Mouse (Mus musculus): Measurements from ENCODE around the gene Fkrp. TPM values are rescaled to one million over a fixed set of nuclear protein-coding genes. Genes with fewer than 3 reads are reported as not detected.

Fkrp gene
- polyA plus RNA-seq, 1 experiment from 2014 or later: 28.3 TPM

DNA sequence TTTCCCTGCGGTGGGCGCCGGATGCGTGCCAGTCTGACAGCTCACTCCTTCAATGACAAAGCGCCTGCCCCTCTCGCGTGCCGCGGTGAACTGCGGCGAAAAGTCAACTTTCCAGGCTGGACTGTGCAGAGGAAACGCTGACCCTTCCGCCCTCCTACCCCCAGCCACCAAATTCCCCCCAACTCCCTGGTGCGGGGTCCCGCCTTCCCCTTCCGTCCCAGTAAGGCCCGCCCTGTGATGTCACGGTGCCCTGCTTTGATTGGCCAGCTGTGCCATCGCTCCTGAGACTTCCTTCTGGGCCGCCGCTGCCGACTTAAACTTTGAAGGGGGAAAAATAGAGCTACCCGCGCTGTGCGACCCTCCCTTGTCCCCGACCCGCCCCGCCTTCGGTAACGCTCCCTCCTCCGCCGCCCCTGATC lies 26.1 kb upstream of the Fkrp start, which contains the start of gene Prkd2:
Gene Prkd2 (plus strand): TSS at position 258 of the 419 bp plus-strand sequence.
- Histone ChIP-seq H3K4me1 (peaks cover 46% of the 10 kb centered on the region), H3K9me3 (replicated peaks) (no peaks in the 10 kb centered on the region), H3K4me3 (peak within 1 kb of the TSS; percentile 74), H3K36me3 (peaks cover 53% of the 10 kb centered on the region), H3K27me3 (ENCODE audit: low read depth, poor library complexity, severe bottlenecking) (peaks cover 15% of the 10 kb centered on the region; the same call in 1 of the 2 replicates), H3K27ac (replicated peaks) (peak within 1 kb of the TSS; percentile 84)
- peak; percentile 94 for DNase-seq (ENCODE audit: low spot score)
- under 1% methylated on average over 32 of the region's 32 CpGs for WGBS

- H3K4me3 ChIP-seq: peak overlapping the region; percentile 74
- H3K27me3 ChIP-seq (ENCODE audit: low read depth, poor library complexity, severe bottlenecking): peaks cover 15% of the 10 kb centered on the region; the same call in 1 of the 2 replicates
- no peak for DNase-seq (ENCODE audit: low spot score)
- WGBS: 44% methylated on average over 11 of the region's 11 CpGs
- peaks cover 46% of the 10 kb centered on the region for H3K4me1 ChIP-seq
- peaks cover 58% of the 10 kb centered on the region for H3K36me3 ChIP-seq
- peak overlapping the region; percentile 84 for H3K27ac ChIP-seq (replicated peaks)
- H3K9me3 ChIP-seq (replicated peaks): no peaks in the 10 kb centered on the region
Observed at GRCm38 (mm10) chr7:16841561-16842560, 25.3 kb upstream of the Fkrp start.

- Histone ChIP-seq H3K4me3 (no peak overlapping the region), H3K27me3 (ENCODE audit: low read depth, poor library complexity, severe bottlenecking) (peaks cover 15% of the 10 kb centered on the region; the same call in 1 of the 2 replicates), H3K9me3 (replicated peaks) (no peaks in the 10 kb centered on the region), H3K36me3 (peaks cover 61% of the 10 kb centered on the region), H3K27ac (replicated peaks) (no peak overlapping the region), H3K4me1 (peaks cover 46% of the 10 kb centered on the region)
- DNase-seq (ENCODE audit: low spot score): no peak
- WGBS: 83% methylated on average over 4 of the region's 4 CpGs
Observed at GRCm38 (mm10) chr7:16841078-16841477, 24.5 kb upstream of the Fkrp start.

GRCm38 (mm10) chr7:16840109-16840491 lies 23.6 kb upstream of the Fkrp start:
- no peak overlapping the region for H3K4me3 ChIP-seq
- no peaks in the 10 kb centered on the region for H3K9me3 ChIP-seq (replicated peaks)
- no peak overlapping the region for H3K27ac ChIP-seq (replicated peaks)
- peaks cover 8% of the 10 kb centered on the region; the same call in 1 of the 2 replicates for H3K27me3 ChIP-seq (ENCODE audit: low read depth, poor library complexity, severe bottlenecking)
- H3K36me3 ChIP-seq: peaks cover 60% of the 10 kb centered on the region
- H3K4me1 ChIP-seq: peaks cover 38% of the 10 kb centered on the region
- WGBS: 89% methylated on average over 2 of the region's 2 CpGs
- DNase-seq (ENCODE audit: low spot score): no peak

- Histone ChIP-seq H3K4me1 (peaks cover 33% of the 10 kb centered on the region), H3K4me3 (no peak overlapping the region), H3K9me3 (replicated peaks) (no peaks in the 10 kb centered on the region), H3K27ac (replicated peaks) (no peak overlapping the region), H3K27me3 (ENCODE audit: low read depth, poor library complexity, severe bottlenecking) (peaks cover 6% of the 10 kb centered on the region; the same call in 1 of the 2 replicates), H3K36me3 (peaks cover 65% of the 10 kb centered on the region)
- no peak for DNase-seq (ENCODE audit: low spot score)
- WGBS: 93% methylated on average over 12 of the region's 12 CpGs
Observed at GRCm38 (mm10) chr7:16839427-16840108, 23.0 kb upstream of the Fkrp start.

DNA sequence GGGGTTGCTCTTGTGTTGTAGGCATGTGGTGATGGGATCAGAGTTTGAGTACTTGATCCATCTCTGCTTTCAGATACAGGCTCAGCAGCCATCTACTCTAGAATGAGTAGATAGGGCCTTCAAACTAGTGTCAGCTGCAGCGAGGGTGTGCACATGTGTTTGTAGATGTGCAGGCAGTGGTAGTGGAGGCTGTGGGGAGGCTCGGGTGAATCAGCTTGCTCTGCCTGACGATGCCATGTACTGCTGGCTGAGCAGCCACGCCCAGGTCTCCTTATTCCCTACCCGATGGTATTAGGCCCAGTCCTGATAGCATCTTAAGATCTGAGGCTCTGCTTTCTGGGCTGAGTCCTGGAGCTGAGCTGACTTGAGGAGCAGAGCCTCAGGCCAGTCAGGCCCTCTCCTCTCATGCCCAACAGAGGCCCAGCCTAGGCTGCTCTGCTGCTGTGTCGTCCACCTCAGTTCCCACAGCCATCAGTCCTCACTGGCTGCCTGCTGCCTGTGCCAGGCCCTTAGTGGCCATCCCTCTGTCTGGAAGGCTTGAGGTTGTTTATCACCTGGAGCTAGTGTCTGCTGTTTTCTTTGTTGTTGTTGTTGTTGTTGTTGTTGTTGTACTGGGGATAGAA lies 22.4 kb upstream of the Fkrp start:
- 91% methylated on average over 6 of the region's 6 CpGs for WGBS
- Histone ChIP-seq H3K27ac (replicated peaks) (no peak overlapping the region), H3K36me3 (peaks cover 72% of the 10 kb centered on the region)

DNA sequence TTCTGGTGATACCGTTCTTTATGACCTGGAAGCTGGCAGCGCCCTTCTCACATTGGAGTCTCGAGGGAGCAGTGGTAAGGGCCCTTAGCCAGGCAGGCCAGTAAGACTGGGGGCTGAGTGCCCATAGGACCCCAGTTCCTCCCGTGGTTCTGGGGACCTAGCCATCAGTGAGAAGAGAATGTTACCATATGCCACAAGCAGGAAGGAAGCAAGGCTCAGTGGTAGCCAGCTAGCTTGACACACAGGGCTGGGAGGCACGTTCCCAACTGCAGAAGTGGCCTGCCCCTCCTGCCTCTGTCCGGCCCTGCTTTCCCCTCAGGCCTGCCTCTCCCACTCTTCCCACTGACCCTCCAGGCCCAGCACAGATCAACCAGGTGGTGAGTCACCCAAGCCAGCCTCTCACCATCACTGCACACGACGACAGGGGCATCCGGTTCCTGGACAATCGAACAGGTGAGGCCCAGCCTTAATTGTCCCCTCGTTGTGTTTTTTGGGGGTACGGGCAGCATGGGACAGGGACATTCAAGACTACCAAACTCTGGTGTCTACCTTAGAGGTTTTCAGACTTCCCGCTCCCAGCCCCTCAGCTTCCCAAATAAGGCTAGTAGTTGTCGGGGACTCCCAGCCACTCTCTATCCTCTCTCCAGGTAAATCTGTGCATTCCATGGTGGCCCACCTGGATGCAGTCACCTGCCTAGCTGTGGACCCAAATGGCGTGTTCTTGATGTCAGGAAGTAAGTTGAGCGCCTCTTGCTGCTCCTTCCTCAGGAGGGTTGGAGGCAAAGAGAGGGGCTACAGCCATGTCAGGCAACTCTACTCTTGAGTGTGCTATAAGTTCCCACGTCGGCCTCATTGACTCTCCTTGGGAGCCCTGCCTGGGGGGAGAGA lies 21.6 kb upstream of the Fkrp start:
- Histone ChIP-seq H3K4me1 (peaks cover 18% of the 10 kb centered on the region), H3K36me3 (peaks cover 79% of the 10 kb centered on the region), H3K9me3 (replicated peaks) (no peaks in the 10 kb centered on the region), H3K4me3 (no peak overlapping the region), H3K27me3 (ENCODE audit: low read depth, poor library complexity, severe bottlenecking) (no peaks in the 10 kb centered on the region), H3K27ac (replicated peaks) (no peak overlapping the region)
- 93% methylated on average over 18 of the region's 18 CpGs for WGBS
- no peak for DNase-seq (ENCODE audit: low spot score)

More for the DNA sequence above, 22.4 kb upstream of the Fkrp start:
- DNase-seq (ENCODE audit: low spot score): no peak
- H3K9me3 ChIP-seq (replicated peaks): no peaks in the 10 kb centered on the region
- H3K27me3 ChIP-seq (ENCODE audit: low read depth, poor library complexity, severe bottlenecking): 0 out of 2 replicates have a peak, but pooled peaks cover under 1% of the 10 kb centered on the region
- H3K4me3 ChIP-seq: no peak overlapping the region
- H3K4me1 ChIP-seq: peaks cover 26% of the 10 kb centered on the region

DNA sequence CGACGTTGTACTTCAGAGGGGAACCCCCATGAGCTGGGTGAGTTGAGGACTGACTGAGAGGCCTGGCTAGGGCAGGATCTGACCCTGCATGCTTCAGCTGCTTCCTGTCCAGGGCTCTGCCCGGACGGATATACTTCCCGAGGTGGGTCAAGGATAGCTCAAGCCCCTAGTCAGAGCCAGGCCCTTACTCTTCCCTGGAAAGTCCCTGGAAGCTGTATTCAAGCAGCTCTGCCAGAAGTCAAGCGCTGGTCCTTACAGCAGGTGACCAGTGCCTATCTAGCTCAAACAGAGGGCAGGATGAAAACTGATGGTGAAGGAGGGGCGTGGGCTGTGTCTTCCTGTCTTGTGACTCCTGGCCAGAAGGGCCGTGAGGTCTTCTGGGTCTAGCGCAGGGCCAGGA lies 13.9 kb upstream of the Fkrp start:
- Histone ChIP-seq H3K27ac (replicated peaks) (no peak overlapping the region), H3K4me1 (no peaks in the 10 kb centered on the region), H3K36me3 (peaks cover 99% of the 10 kb centered on the region), H3K9me3 (replicated peaks) (no peaks in the 10 kb centered on the region), H3K27me3 (ENCODE audit: low read depth, poor library complexity, severe bottlenecking) (no peaks in the 10 kb centered on the region), H3K4me3 (no peak overlapping the region)
- no peak for DNase-seq (ENCODE audit: low spot score)
- WGBS: 91% methylated on average over 9 of the region's 9 CpGs

- H3K27ac ChIP-seq (replicated peaks): no peak overlapping the region
- H3K4me3 ChIP-seq: no peak overlapping the region
- no peaks in the 10 kb centered on the region for H3K4me1 ChIP-seq
- H3K27me3 ChIP-seq (ENCODE audit: low read depth, poor library complexity, severe bottlenecking): no peaks in the 10 kb centered on the region
- no peak for DNase-seq (ENCODE audit: low spot score)
- no peaks in the 10 kb centered on the region for H3K9me3 ChIP-seq (replicated peaks)
- WGBS: 88% methylated on average over 4 of the region's 4 CpGs
- peaks cover 100% of the 10 kb centered on the region for H3K36me3 ChIP-seq
Observed at GRCm38 (mm10) chr7:16827274-16827673, 10.7 kb upstream of the Fkrp start.

GRCm38 (mm10) chr7:16826571-16826970 lies 10.0 kb upstream of the Fkrp start:
- WGBS: 91% methylated on average over 5 of the region's 5 CpGs
- H3K4me1 ChIP-seq: peaks cover 5% of the 10 kb centered on the region
- no peaks in the 10 kb centered on the region for H3K9me3 ChIP-seq (replicated peaks)
- H3K36me3 ChIP-seq: peaks cover 97% of the 10 kb centered on the region
- no peak overlapping the region for H3K27ac ChIP-seq (replicated peaks)
- no peak for DNase-seq (ENCODE audit: low spot score)
- no peaks in the 10 kb centered on the region for H3K27me3 ChIP-seq (ENCODE audit: low read depth, poor library complexity, severe bottlenecking)
- H3K4me3 ChIP-seq: no peak overlapping the region

DNA sequence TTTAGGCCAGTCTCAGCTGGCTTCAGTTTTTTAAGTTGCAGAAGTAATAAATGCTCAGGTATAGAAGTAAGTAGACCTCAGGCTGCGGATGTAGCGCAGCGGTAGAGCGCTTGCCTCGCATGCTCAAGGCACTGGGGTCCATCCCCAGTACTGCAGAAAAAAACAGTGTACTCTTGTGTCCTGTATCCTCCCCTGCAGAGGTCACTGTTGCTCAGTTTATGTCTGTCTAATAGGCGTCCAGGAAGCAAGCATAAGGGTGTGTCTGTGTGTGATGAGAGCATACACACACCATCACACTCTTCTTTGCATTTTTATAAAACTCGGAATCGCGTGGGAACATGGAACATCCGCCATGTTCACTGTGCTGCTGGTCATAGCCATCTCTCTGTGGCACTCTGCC lies 9.3 kb upstream of the Fkrp start:
- peaks cover 13% of the 10 kb centered on the region for H3K4me1 ChIP-seq
- peaks cover 89% of the 10 kb centered on the region for H3K36me3 ChIP-seq
- 90% methylated on average over 10 of the region's 10 CpGs for WGBS
- no peaks in the 10 kb centered on the region for H3K27me3 ChIP-seq (ENCODE audit: low read depth, poor library complexity, severe bottlenecking)
- H3K4me3 ChIP-seq: no peak overlapping the region
- no peaks in the 10 kb centered on the region for H3K9me3 ChIP-seq (replicated peaks)
- H3K27ac ChIP-seq (replicated peaks): no peak overlapping the region
- DNase-seq (ENCODE audit: low spot score): no peak
